Mouse (Mus musculus) brain, embryonic 14.5 days (tissue): Measurements from ENCODE around the gene Swsap1.

Source experiments
- CTCF ChIP-seq: fragments of 200-500 bp; IDR thresholded peaks from 2 replicates; pipeline ENCODE4 v1.5.1; 2012; ENCODE audit warnings: inconsistent platforms, mild to moderate bottlenecking, moderate library complexity, borderline replicate concordance; ENCODE audit not compliant: insufficient read depth, insufficient read length; ENCODE audit errors: extremely low read depth
- POLR2A ChIP-seq: fragments of 200-500 bp; IDR thresholded peaks from 2 replicates; pipeline ENCODE4 v1.6.1; 2012; ENCODE audit warnings: mild to moderate bottlenecking, inconsistent platforms, borderline replicate concordance; ENCODE audit not compliant: poor library complexity, insufficient read depth, insufficient read length, severe bottlenecking; ENCODE audit errors: extremely low read depth

DNA sequence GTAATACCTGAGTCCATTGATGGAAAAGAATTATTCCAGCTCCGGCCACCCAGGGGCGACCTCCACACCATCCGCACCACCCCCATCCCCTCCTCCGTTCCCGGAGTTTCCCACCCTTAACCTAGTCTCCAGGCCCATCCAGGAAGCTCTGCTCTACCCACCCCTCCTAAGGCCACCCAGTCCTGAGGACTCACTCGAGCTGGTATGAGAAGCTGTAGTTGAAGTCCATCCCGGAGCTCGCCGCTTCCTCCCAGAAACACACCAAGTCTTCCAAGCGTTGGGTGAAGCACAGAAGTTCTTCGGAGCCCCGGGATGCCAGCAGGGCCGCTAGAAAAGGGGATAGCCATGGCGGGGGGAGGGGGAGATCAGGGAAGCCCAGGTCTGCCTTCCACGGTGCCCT, 6.5 kb downstream of the Swsap1 start:
- no peak for TF ChIP-seq CTCF
- TF ChIP-seq POLR2A: no peak
